Mouse (Mus musculus) kidney, adult 18-20 months (tissue): Measurements from ENCODE around the gene H2al1h.
"Not testable (repeated sequence)": the region's sequence is repeated elsewhere in the genome, so short reads cannot be mapped to it uniquely, and the experiment has no call there.

ENCODE experiments used
- DNase-seq: peaks from one replicate; pipeline ENCODE4 v3.0.0; 2021

Gene H2al1h

DNA sequence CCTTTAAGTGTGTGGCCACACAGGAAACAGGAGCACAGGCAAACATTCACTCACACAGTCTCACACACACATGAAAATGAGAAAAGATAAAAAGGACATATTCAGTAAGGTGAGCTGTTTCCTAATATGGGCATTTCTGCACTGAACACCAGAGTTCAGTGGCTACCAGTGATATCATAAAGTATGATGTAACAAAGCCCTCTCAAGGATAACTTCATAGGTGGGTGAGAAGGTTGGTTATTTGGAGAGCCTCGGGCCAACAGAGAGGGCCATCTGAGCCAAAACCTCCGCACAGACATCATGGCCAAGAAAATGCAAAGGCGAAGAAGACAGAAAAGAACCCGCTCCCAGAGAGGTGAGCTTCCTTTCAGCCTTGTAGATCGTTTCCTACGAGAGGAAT is at the start of gene H2al1h:
Gene H2al1h, plus strand, starts transcription at position 301 of the 400 bp plus-strand sequence.
- not testable (repeated sequence) for DNase-seq

GRCm38 (mm10) chrX:11273190-11273589 is 48.1 kb upstream of the H2al1h start:
- no peak for DNase-seq

DNA sequence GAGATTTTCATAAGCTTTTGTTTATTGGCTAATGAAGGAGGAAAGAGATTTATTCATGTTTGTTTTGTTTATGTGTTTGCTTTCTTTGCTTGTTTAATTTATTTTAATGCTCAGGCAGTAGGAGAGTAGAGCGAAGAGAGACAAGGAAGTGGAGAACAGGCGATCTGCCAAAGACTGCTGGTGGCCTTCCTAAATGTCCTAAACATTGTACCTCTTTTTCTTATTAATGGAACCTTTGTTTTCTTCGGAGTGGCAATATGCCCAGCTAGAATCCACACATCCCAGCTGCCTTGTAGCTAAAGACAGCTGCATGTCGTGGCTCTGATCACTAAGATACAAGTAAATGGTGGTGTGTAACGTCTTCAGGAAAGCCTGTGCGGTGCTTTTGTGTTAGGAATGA is 44.2 kb upstream of the H2al1h start:
- DNase-seq = no peak

GRCm38 (mm10) chrX:11280741-11281140 is 40.6 kb upstream of the H2al1h start:
- no peak for DNase-seq

GRCm38 (mm10) chrX:11288306-11288882 is 32.9 kb upstream of the H2al1h start:
- peak; percentile 4 for DNase-seq

DNA sequence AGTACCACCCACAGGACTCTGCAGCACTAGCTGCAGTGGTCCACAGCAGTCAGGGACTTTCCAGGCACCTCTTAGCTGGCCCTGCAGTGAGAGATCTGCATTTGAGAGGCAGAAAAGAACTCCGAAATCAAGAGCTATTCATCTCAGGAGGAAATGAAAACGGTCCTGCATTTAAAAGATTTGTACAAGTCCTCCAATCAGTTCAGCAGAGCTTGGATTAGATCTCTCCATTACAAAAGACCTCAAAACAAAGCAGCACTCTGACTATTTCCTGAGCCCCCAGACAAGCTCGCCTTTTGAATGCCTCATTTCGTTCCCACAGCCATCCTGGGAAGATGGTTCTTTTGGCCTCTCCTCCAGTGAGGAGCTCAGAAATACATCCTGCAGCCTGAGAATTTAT is 32.0 kb upstream of the H2al1h start:
- DNase-seq = no peak

- not testable (repeated sequence) for DNase-seq
These were observed 22.3 kb upstream of the H2al1h start, which contains the start of gene H2al1a for GRCm38 (mm10) chrX:11298957-11299356. Gene H2al1a, plus strand, starts transcription at chrX:11299257.

GRCm38 (mm10) chrX:11302132-11302531 is 19.2 kb upstream of the H2al1h start, which contains the start of gene H2al1b:
Gene H2al1b, plus strand, starts transcription at chrX:11302432.
- DNase-seq = not testable (repeated sequence)

GRCm38 (mm10) chrX:11305355-11305754 is 15.9 kb upstream of the H2al1h start, which contains the start of gene H2al1c:
Gene H2al1c, plus strand, starts transcription at chrX:11305655.
- DNase-seq = not testable (repeated sequence)

- DNase-seq = not testable (repeated sequence)
These were observed 12.8 kb upstream of the H2al1h start, which contains the start of gene H2al1d for GRCm38 (mm10) chrX:11308524-11308923. Gene H2al1d, plus strand, starts transcription at chrX:11308824.

DNA sequence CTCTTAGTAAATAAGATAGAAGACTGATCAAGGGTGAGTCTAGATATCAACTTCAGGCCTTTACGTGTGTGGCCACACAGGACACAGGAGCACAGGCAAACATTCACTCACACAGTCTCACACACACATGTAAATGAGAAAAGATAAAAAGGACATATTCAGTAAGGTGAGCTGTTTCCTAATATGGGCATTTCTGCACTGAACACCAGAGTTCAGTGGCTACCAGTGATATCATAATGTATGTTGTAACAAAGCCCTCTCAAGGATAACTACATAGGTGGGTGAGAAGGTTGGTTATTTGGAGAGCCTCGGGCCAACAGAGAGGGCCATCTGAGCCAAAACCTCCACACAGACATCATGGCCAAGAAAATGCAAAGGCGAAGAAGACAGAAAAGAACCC is 9.7 kb upstream of the H2al1h start, which contains the start of gene H2al1e:
Gene H2al1e, plus strand, starts transcription at position 301 of the 400 bp plus-strand sequence.
- not testable (repeated sequence) for DNase-seq

DNA sequence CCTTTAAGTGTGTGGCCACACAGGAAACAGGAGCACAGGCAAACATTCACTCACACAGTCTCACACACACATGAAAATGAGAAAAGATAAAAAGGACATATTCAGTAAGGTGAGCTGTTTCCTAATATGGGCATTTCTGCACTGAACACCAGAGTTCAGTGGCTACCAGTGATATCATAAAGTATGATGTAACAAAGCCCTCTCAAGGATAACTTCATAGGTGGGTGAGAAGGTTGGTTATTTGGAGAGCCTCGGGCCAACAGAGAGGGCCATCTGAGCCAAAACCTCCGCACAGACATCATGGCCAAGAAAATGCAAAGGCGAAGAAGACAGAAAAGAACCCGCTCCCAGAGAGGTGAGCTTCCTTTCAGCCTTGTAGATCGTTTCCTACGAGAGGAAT is 6.4 kb upstream of the H2al1h start, which contains the start of gene H2al1f:
Gene H2al1f, plus strand, starts transcription at position 301 of the 400 bp plus-strand sequence.
- DNase-seq = not testable (repeated sequence)

GRCm38 (mm10) chrX:11317956-11318355 is 3.3 kb upstream of the H2al1h start, which contains the start of gene H2al1g:
Gene H2al1g, plus strand, starts transcription at chrX:11318256.
- not testable (repeated sequence) for DNase-seq

DNA sequence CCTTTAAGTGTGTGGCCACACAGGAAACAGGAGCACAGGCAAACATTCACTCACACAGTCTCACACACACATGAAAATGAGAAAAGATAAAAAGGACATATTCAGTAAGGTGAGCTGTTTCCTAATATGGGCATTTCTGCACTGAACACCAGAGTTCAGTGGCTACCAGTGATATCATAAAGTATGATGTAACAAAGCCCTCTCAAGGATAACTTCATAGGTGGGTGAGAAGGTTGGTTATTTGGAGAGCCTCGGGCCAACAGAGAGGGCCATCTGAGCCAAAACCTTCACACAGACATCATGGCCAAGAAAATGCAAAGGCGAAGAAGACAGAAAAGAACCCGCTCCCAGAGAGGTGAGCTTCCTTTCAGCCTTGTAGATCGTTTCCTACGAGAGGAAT is 3.1 kb downstream of the H2al1h start, which contains the start of gene H2al1i:
Gene H2al1i, plus strand, starts transcription at position 301 of the 400 bp plus-strand sequence.
- DNase-seq = not testable (repeated sequence)

GRCm38 (mm10) chrX:11327522-11327921 is 6.2 kb downstream of the H2al1h start, which contains the start of gene H2al1j:
Gene H2al1j, plus strand, starts transcription at chrX:11327822.
- not testable (repeated sequence) for DNase-seq

DNA sequence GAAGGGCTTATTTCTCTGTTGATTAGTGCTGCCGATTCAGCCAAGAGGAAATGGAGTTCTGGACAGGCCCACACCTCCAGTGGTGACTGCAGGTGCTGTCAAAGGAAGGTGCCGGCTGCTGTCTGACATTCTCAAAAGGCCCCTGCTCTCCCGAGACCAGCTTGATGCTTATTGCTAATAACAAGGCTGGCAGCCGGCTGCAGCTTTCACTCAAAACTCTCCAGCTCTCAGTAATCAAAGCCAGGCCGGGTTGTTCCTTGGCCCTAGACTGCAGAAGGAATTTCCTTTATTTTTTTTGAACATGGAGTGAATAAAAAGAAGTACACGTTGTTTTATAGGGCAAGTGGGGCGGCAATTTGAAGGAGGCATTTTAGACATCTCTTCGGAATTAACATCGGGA is 24.5 kb downstream of the H2al1h start:
- DNase-seq = no peak

GRCm38 (mm10) chrX:11346756-11347155 is 25.5 kb downstream of the H2al1h start:
- DNase-seq = no peak

GRCm38 (mm10) chrX:11360823-11361222 is 39.5 kb downstream of the H2al1h start:
- no peak for DNase-seq

- no peak for DNase-seq
These were observed 40.0 kb downstream of the H2al1h start for GRCm38 (mm10) chrX:11361261-11361660.

DNA sequence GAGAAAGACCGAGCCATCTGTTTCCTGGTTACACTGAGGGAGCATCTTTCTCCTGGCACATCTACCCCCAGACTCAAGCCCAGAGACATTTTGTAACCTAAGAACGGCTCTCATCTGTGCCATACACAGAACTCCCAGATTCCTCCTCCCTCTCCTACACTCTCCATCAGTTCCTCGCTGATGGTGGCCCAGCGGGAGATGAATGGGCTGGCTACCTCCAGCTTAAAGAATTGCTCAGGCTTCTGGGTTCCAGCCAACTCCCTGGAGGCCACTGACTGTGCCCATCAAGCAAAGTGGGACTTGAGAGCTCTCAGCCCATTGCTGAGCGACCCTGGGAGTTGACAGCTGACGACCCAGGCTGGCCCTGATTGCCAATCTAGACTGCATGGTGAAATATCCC is 42.6 kb downstream of the H2al1h start:
- DNase-seq = no peak

DNA sequence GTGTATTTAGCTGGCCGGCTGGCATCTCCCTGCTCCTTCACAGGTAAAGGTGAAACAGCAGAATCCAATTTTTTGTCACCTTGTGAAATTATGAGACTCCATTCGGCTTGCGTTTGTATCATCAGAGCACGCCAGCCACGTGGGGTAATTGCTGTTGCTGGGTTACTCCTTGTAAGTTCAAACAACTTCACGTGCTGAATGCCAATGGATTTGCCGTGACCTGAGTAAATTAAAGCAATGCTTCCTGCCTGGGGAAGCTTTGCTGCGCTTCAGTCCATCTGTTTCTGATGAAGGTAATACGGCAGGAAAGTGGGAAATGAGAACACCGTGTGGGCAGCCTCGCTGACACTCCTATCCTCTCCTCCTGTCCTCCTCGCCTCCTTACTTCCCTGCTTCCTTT is 43.9 kb downstream of the H2al1h start:
- DNase-seq = no peak
